Mouse (Mus musculus): ENCODE results near the gene Timm17a. TPM values are rescaled to one million over a fixed set of nuclear protein-coding genes. Genes with fewer than 3 reads are reported as not detected.

Timm17a gene
- polyA plus RNA-seq, 1 experiment from 2014 or later = 177 TPM

- Histone ChIP-seq H3K36me3 (ENCODE audit: control insufficient read depth, insufficient read depth, low read length) (no peaks in the 10 kb centered on the region), H3K9ac (ENCODE audit: low read length) (peak within 1 kb of the TSS; percentile 95), H3K4me3 (ENCODE audit: low read depth, low read length) (peak within 1 kb of the TSS; percentile 78), H3K4me2 (peak within 1 kb of the TSS; percentile 82), H3K27ac (ENCODE audit: low read depth, low read length) (peak within 1 kb of the TSS; percentile 60), H3K4me1 (ENCODE audit: control insufficient read depth, insufficient read depth, low read length) (peaks cover 6% of the 10 kb centered on the region; the same call in 1 of the 2 replicates), H3K27me3 (ENCODE audit: control insufficient read depth, insufficient read depth, low read length) (no peaks in the 10 kb centered on the region), H3K9me3 (ENCODE audit: control insufficient read depth, low read length) (no peaks in the 10 kb centered on the region)
- DNase-seq (ENCODE audit: low spot score, missing footprints) (peak; percentile 97), ATAC-seq (ENCODE audit: low FRiP score) (peak; percentile 92)
- 0% methylated on average over 37 of the region's 39 CpGs for WGBS
Measured at GRCm38 (mm10) chr1:135283826-135284291, 29.7 kb downstream of the Timm17a start, which contains the start of gene Rnpep. Gene Rnpep (minus strand): TSS chr1:135284084.

- peak overlapping the region; percentile 95 for H3K9ac ChIP-seq (ENCODE audit: low read length)
- peak; percentile 85 for ATAC-seq (ENCODE audit: low FRiP score)
- under 1% methylated on average over 44 of the region's 48 CpGs for WGBS
- no peaks in the 10 kb centered on the region; the same call in 1 of the 2 replicates for H3K36me3 ChIP-seq (ENCODE audit: control insufficient read depth, insufficient read depth, low read length)
- H3K27me3 ChIP-seq (ENCODE audit: control insufficient read depth, insufficient read depth, low read length) = no peaks in the 10 kb centered on the region
- H3K4me2 ChIP-seq = peak overlapping the region; percentile 82
- peak overlapping the region; percentile 60 for H3K27ac ChIP-seq (ENCODE audit: low read depth, low read length)
- peak; percentile 97 for DNase-seq (ENCODE audit: low spot score, missing footprints)
- H3K4me1 ChIP-seq (ENCODE audit: control insufficient read depth, insufficient read depth, low read length) = peaks cover 6% of the 10 kb centered on the region; the same call in 1 of the 2 replicates
- no peaks in the 10 kb centered on the region for H3K9me3 ChIP-seq (ENCODE audit: control insufficient read depth, low read length)
- H3K4me3 ChIP-seq (ENCODE audit: low read depth, low read length) = peak overlapping the region; percentile 78
Measured at GRCm38 (mm10) chr1:135283287-135283825, 30.2 kb downstream of the Timm17a start.

- DNase-seq (ENCODE audit: low spot score, missing footprints) = peak; percentile 85
- 0 out of 2 replicates have a peak, but pooled peaks have one; percentile 2 for ATAC-seq (ENCODE audit: low FRiP score)
Measured at GRCm38 (mm10) chr1:135282536-135283286, 30.9 kb downstream of the Timm17a start.

GRCm38 (mm10) chr1:135281841-135282240 lies 31.7 kb downstream of the Timm17a start:
- no peak overlapping the region for H3K4me3 ChIP-seq (ENCODE audit: low read depth, low read length)
- 96% methylated on average over 17 of the region's 17 CpGs for WGBS
- H3K4me2 ChIP-seq = no peak overlapping the region

More at GRCm38 (mm10) chr1:135282536-135283286, 30.9 kb downstream of the Timm17a start:
- Histone ChIP-seq H3K27ac (ENCODE audit: low read depth, low read length) (no peak overlapping the region), H3K4me3 (ENCODE audit: low read depth, low read length) (peak overlapping the region; percentile 78), H3K4me2 (peak overlapping the region; percentile 82), H3K9me3 (ENCODE audit: control insufficient read depth, low read length) (no peaks in the 10 kb centered on the region), H3K4me1 (ENCODE audit: control insufficient read depth, insufficient read depth, low read length) (peaks cover 6% of the 10 kb centered on the region; the same call in 1 of the 2 replicates), H3K27me3 (ENCODE audit: control insufficient read depth, insufficient read depth, low read length) (no peaks in the 10 kb centered on the region), H3K36me3 (ENCODE audit: control insufficient read depth, insufficient read depth, low read length) (peaks cover 5% of the 10 kb centered on the region), H3K9ac (ENCODE audit: low read length) (peak overlapping the region; percentile 95)
- WGBS = 40% methylated on average over 13 of the region's 13 CpGs

GRCm38 (mm10) chr1:135280646-135281045 lies 32.9 kb downstream of the Timm17a start:
- H3K27ac ChIP-seq (ENCODE audit: low read depth, low read length) = no peak overlapping the region
- no peaks in the 10 kb centered on the region for H3K9me3 ChIP-seq (ENCODE audit: control insufficient read depth, low read length)
- no peaks in the 10 kb centered on the region for H3K27me3 ChIP-seq (ENCODE audit: control insufficient read depth, insufficient read depth, low read length)
- peaks cover 9% of the 10 kb centered on the region for H3K36me3 ChIP-seq (ENCODE audit: control insufficient read depth, insufficient read depth, low read length)
- peaks cover 6% of the 10 kb centered on the region; the same call in 1 of the 2 replicates for H3K4me1 ChIP-seq (ENCODE audit: control insufficient read depth, insufficient read depth, low read length)
- no peak overlapping the region for H3K9ac ChIP-seq (ENCODE audit: low read length)
- peak; percentile 69 for DNase-seq (ENCODE audit: low spot score, missing footprints)
- no peak overlapping the region for H3K4me2 ChIP-seq
- ATAC-seq (ENCODE audit: low FRiP score) = no peak
- WGBS = 90% methylated on average over 9 of the region's 9 CpGs
- no peak overlapping the region for H3K4me3 ChIP-seq (ENCODE audit: low read depth, low read length)

More at GRCm38 (mm10) chr1:135281841-135282240, 31.7 kb downstream of the Timm17a start:
- DNase-seq (ENCODE audit: low spot score, missing footprints) = peak; percentile 59
- H3K27me3 ChIP-seq (ENCODE audit: control insufficient read depth, insufficient read depth, low read length) = no peaks in the 10 kb centered on the region
- H3K4me1 ChIP-seq (ENCODE audit: control insufficient read depth, insufficient read depth, low read length) = peaks cover 6% of the 10 kb centered on the region; the same call in 1 of the 2 replicates
- no peak overlapping the region for H3K9ac ChIP-seq (ENCODE audit: low read length)
- peaks cover 6% of the 10 kb centered on the region for H3K36me3 ChIP-seq (ENCODE audit: control insufficient read depth, insufficient read depth, low read length)
- no peak overlapping the region for H3K27ac ChIP-seq (ENCODE audit: low read depth, low read length)
- H3K9me3 ChIP-seq (ENCODE audit: control insufficient read depth, low read length) = no peaks in the 10 kb centered on the region
- ATAC-seq (ENCODE audit: low FRiP score) = no peak

GRCm38 (mm10) chr1:135271371-135271770 lies 42.2 kb downstream of the Timm17a start:
- Histone ChIP-seq H3K9me3 (ENCODE audit: control insufficient read depth, low read length) (no peaks in the 10 kb centered on the region), H3K27ac (ENCODE audit: low read depth, low read length) (no peak overlapping the region), H3K4me3 (ENCODE audit: low read depth, low read length) (no peak overlapping the region), H3K27me3 (ENCODE audit: control insufficient read depth, insufficient read depth, low read length) (no peaks in the 10 kb centered on the region), H3K4me2 (no peak overlapping the region), H3K9ac (ENCODE audit: low read length) (no peak overlapping the region), H3K4me1 (ENCODE audit: control insufficient read depth, insufficient read depth, low read length) (no peaks in the 10 kb centered on the region), H3K36me3 (ENCODE audit: control insufficient read depth, insufficient read depth, low read length) (0 out of 2 replicates have a peak, but pooled peaks cover 3% of the 10 kb centered on the region)
- ATAC-seq (ENCODE audit: low FRiP score) (no peak), DNase-seq (ENCODE audit: low spot score, missing footprints) (no peak)
- 92% methylated on average over 9 of the region's 9 CpGs for WGBS

- 92% methylated on average over 10 of the region's 10 CpGs for WGBS
- no peak overlapping the region for H3K9ac ChIP-seq (ENCODE audit: low read length)
- no peaks in the 10 kb centered on the region for H3K4me1 ChIP-seq (ENCODE audit: control insufficient read depth, insufficient read depth, low read length)
- H3K4me2 ChIP-seq = no peak overlapping the region
- peaks cover 2% of the 10 kb centered on the region; the same call in 1 of the 2 replicates for H3K36me3 ChIP-seq (ENCODE audit: control insufficient read depth, insufficient read depth, low read length)
- DNase-seq (ENCODE audit: low spot score, missing footprints) (peak; percentile 23), ATAC-seq (ENCODE audit: low FRiP score) (no peak)
- no peak overlapping the region for H3K27ac ChIP-seq (ENCODE audit: low read depth, low read length)
- H3K27me3 ChIP-seq (ENCODE audit: control insufficient read depth, insufficient read depth, low read length) = no peaks in the 10 kb centered on the region
- H3K4me3 ChIP-seq (ENCODE audit: low read depth, low read length) = no peak overlapping the region
- no peaks in the 10 kb centered on the region for H3K9me3 ChIP-seq (ENCODE audit: control insufficient read depth, low read length)
Measured at GRCm38 (mm10) chr1:135267663-135268446, 45.7 kb downstream of the Timm17a start.

GRCm38 (mm10) chr1:135265834-135266233 lies 47.7 kb downstream of the Timm17a start:
- Histone ChIP-seq H3K4me2 (no peak overlapping the region), H3K9ac (ENCODE audit: low read length) (no peak overlapping the region), H3K27me3 (ENCODE audit: control insufficient read depth, insufficient read depth, low read length) (no peaks in the 10 kb centered on the region), H3K36me3 (ENCODE audit: control insufficient read depth, insufficient read depth, low read length) (peaks cover 5% of the 10 kb centered on the region; the same call in 1 of the 2 replicates), H3K27ac (ENCODE audit: low read depth, low read length) (no peak overlapping the region), H3K4me3 (ENCODE audit: low read depth, low read length) (no peak overlapping the region), H3K9me3 (ENCODE audit: control insufficient read depth, low read length) (no peaks in the 10 kb centered on the region), H3K4me1 (ENCODE audit: control insufficient read depth, insufficient read depth, low read length) (no peaks in the 10 kb centered on the region)
- ATAC-seq (ENCODE audit: low FRiP score) (no peak), DNase-seq (ENCODE audit: low spot score, missing footprints) (no peak)
- 87% methylated on average over 5 of the region's 5 CpGs for WGBS
